Mouse (Mus musculus) C2C12 (cell line): ENCODE data around the gene Zfp872. TPM values are rescaled to one million over a fixed set of nuclear protein-coding genes. Genes with fewer than 3 reads are reported as not detected.

Experiments used
- H3K27me3 ChIP-seq: one replicate; pipeline ENCODE4 v1.6.1; 2011; ENCODE audit not compliant: control insufficient read depth, insufficient read depth, insufficient read length
- H3K36me3 ChIP-seq: one replicate; pipeline ENCODE4 v1.6.1; 2011; ENCODE audit not compliant: control insufficient read depth, insufficient read depth
- H3K4me3 ChIP-seq: one replicate; pipeline ENCODE4 v1.5.1; 2011; ENCODE audit warnings: mild to moderate bottlenecking, control low read depth; ENCODE audit not compliant: poor library complexity, insufficient read depth, severe bottlenecking
- H3K79me2 ChIP-seq: one replicate; pipeline ENCODE4 v1.6.1; 2011; ENCODE audit not compliant: control insufficient read depth, insufficient read depth
- H3K79me3 ChIP-seq: one replicate; pipeline ENCODE4 v1.6.1; 2011; ENCODE audit warnings: low read depth, control low read depth
- H3ac ChIP-seq: one replicate; pipeline ENCODE3; 2011; ENCODE audit warnings: low read depth; ENCODE audit not compliant: control insufficient read depth, insufficient read length
- CEBPB ChIP-seq: IDR thresholded peaks from one replicate; pipeline ENCODE4 v1.6.1; 2011; ENCODE audit warnings: low read depth, mild to moderate bottlenecking, control low read depth, moderate library complexity
- CTCF ChIP-seq: IDR thresholded peaks from one replicate; pipeline ENCODE4 v1.5.1; 2011; ENCODE audit not compliant: control insufficient read depth, insufficient read depth, insufficient read length
- FOSL1 ChIP-seq: IDR thresholded peaks from one replicate; pipeline ENCODE4 v1.8.0; 2011; ENCODE audit warnings: mild to moderate bottlenecking, low read length; ENCODE audit not compliant: poor library complexity, insufficient read depth, severe bottlenecking
- MAX ChIP-seq: IDR thresholded peaks from one replicate; pipeline ENCODE4 v1.6.1; 2011; ENCODE audit warnings: mild to moderate bottlenecking, control low read depth
- MYOD1 ChIP-seq: IDR thresholded peaks from one replicate; pipeline ENCODE4 v1.6.1; 2011; ENCODE audit warnings: low read depth; ENCODE audit not compliant: control insufficient read depth, insufficient read length
- MYOG ChIP-seq: IDR thresholded peaks from one replicate; pipeline ENCODE4 v1.6.1; 2011; ENCODE audit not compliant: control insufficient read depth, insufficient read length; ENCODE audit errors: extremely low read depth
- USF1 ChIP-seq: IDR thresholded peaks from one replicate; pipeline ENCODE4 v1.6.1; 2011; ENCODE audit warnings: low read depth, mild to moderate bottlenecking, control low read depth, moderate library complexity
- long read RNA-seq, 2 experiments: library from polyadenylated mRNA; unstranded; transcript quantifications; one replicate each; pipeline ENCODE4 v2.0.0; 2019 to 2020
- polyA plus RNA-seq: library from polyadenylated mRNA; unstranded; fragments of >200 nt; fragmentation: generic; extraction: Trizol; gene quantifications from one replicate; pipeline ENCODE4 v1.2.1, GENCODE M21; 2012; ENCODE audit warnings: missing spikeins

Gene Zfp872
- not detected for polyA plus RNA-seq
- long read RNA-seq, experiment 1, result 0 reads
- long read RNA-seq, experiment 2, result 0 reads

DNA sequence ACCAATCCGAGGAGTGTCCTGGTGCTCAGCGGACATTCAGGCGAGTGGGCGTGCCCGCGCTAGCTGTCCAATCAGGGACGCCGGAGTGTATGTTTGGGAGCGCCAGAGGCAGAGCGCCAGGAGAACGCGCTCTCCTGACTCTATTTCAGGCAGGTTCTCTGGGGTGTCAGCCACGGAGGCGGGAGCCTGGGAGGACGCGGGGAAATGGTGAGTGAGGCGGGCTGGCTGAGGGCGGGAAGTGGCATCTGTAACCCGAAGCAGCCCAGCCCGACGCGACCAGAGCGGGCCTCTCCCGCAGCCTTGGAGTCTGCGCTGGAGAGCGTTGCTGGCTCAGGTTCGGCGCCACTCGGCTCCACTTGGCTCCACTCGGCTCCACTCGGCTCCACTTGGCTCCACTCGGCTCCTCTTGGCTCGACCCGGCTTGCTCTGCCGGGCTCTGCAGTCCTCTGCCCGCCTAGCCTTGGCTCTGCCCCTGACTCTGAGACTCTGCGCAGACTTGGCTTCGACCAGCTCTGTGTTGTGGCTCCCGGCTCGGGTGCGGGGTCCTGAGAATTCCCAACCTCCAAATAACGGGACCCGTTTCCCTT lies at the start of gene Zfp872:
TSS of gene Zfp872 (plus strand) at position 66 of the 587 bp plus-strand sequence.
- no peak within 1 kb of the TSS for H3ac ChIP-seq
- no peaks in the 10 kb centered on the region for H3K36me3 ChIP-seq
- no peaks in the 10 kb centered on the region for H3K79me3 ChIP-seq
- no peaks in the 10 kb centered on the region for H3K27me3 ChIP-seq
- H3K79me2 ChIP-seq, result no peaks in the 10 kb centered on the region
- TF ChIP-seq MYOG, result no peak
- TF ChIP-seq MAX, result no peak
- TF ChIP-seq CEBPB, result no peak
- TF ChIP-seq USF1, result no peak
- no peak for TF ChIP-seq FOSL1
- TF ChIP-seq CTCF, result no peak
- TF ChIP-seq MYOD1, result no peak
- no peak within 1 kb of the TSS for H3K4me3 ChIP-seq

DNA sequence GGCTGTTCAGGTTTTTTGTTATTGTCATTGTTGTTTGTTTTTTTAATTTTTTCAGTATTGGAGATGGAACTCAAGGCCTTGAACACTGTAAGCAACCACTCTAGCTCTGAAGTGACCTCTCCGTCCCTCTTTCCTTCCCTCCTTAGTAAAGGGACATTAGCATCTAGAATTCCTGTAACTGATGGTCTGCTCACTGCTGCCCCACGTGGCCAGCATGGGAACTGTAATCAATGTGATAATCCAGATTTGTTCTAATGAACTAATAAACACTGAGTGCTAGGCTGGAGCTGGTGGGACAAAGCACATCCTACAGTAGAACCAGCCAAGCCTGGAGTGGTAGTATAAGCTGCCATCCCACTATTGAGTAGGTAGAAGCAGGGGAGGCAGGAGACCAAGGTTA lies 49.4 kb upstream of the Zfp872 start:
- Histone ChIP-seq H3K36me3 (no peaks in the 10 kb centered on the region), H3K4me3 (no peak overlapping the region), H3ac (no peak overlapping the region), H3K27me3 (no peaks in the 10 kb centered on the region), H3K79me3 (no peaks in the 10 kb centered on the region), H3K79me2 (no peaks in the 10 kb centered on the region)
- TF ChIP-seq CEBPB (no peak), USF1 (peak; percentile 64), MYOG (no peak), MAX (no peak), CTCF (peak; percentile 6), MYOD1 (no peak), FOSL1 (no peak)

DNA sequence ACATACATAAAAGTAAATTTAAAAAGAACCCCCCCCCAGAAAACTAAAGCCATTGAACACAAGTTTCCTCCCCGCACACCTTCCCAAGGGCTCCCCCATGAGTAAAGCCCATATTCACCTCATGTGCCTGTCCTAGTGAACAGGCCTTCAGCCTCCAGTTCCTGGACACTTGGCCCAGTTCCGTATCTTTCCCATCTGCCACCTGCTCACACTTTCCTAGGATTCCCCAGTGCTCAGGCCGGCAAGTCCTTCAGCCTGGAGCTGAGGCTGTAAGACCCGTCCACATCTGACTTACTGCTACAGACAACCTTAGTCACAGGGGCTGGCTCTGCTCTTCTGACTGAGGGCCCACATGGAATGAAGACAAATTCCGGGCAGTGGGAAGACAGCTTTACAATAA lies 48.1 kb upstream of the Zfp872 start:
- Histone ChIP-seq H3K79me3 (no peaks in the 10 kb centered on the region), H3K27me3 (no peaks in the 10 kb centered on the region), H3K79me2 (no peaks in the 10 kb centered on the region), H3K36me3 (no peaks in the 10 kb centered on the region), H3ac (no peak overlapping the region), H3K4me3 (no peak overlapping the region)
- TF ChIP-seq FOSL1, result no peak
- no peak for TF ChIP-seq MYOG
- no peak for TF ChIP-seq CTCF
- no peak for TF ChIP-seq CEBPB
- no peak for TF ChIP-seq MAX
- no peak for TF ChIP-seq MYOD1

DNA sequence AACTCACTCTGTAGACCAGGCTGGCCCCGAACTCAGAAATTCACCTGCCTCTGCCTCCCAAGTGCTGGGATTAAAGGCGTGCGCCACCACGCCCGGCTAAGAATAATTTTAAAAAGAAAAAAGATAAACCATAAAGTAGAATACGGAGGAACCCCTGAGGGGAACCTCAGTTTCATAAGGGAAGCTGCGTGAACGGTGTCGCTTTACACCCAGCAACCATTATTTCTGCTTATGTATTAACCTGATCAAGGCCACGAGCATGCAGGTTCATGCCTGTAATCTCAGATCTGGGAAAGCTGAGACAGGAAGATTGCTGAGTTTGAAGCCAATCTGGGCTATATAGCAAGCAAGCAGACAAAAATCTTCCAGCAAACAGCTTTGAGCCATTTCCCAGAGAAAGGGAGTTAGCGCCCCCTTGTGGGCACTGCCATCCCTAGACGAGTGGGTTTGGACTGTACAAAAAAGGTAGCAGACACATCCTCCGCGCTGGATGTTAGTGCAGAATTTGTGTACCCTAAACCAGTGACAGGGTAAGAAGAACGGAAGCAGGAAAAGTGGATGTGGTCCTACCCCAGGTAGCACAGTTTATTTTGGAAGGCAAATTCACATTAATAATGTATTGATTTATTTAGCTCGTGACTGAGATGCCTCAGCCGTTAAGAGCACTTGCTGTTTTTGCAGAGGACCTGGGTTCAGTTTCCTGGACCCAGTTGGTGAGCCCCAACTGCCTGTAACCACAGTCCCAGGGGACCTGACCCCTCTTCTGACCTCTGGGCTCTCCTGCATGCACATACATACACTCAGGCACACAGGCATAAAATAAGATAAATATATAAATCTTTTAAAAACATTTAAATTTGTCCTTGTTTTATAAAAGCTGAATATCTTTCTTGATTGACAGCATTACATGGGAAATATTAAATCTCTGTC lies 44.5 kb upstream of the Zfp872 start:
- TF ChIP-seq USF1, result no peak
- peak; percentile 62 for TF ChIP-seq CTCF
- no peaks in the 10 kb centered on the region for H3K27me3 ChIP-seq
- no peak overlapping the region for H3K4me3 ChIP-seq
- H3K79me3 ChIP-seq, result no peaks in the 10 kb centered on the region
- no peaks in the 10 kb centered on the region for H3K36me3 ChIP-seq
- H3ac ChIP-seq, result no peak overlapping the region
- no peaks in the 10 kb centered on the region for H3K79me2 ChIP-seq

DNA sequence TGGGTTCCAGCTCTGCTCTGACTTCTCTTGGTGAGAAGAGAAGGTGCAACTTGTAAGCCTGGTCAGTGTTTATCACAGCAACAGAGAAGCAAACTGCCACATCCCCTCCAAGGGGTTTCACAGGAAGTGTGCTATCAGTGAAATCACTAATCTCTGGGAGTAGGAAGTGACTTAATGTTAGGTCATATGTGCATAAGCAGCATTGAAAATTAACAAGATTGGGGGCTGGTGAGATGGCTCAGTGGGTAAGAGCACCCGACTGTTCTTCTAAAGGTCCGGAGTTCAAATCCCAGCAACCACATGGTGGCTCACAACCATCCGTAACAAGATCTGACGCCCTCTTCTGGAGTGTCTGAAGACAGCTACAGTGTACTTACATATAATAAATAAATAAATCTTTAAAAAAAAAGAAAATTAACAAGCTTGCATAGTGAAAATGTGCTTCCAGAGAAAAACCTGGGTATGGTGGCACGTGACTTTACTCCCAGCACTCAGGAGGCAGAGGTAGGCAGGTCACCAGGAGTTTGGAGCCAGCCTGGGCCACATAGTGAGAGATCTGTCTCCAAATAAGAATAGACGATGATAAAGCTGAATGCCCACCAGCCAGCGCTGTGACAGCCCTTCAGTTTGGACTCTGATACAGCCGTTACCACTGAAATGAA lies 43.5 kb upstream of the Zfp872 start:
- no peaks in the 10 kb centered on the region for H3K27me3 ChIP-seq
- no peak overlapping the region for H3ac ChIP-seq
- no peaks in the 10 kb centered on the region for H3K36me3 ChIP-seq
- no peak overlapping the region for H3K4me3 ChIP-seq
- no peaks in the 10 kb centered on the region for H3K79me3 ChIP-seq
- no peak for TF ChIP-seq USF1
- no peaks in the 10 kb centered on the region for H3K79me2 ChIP-seq
